Mouse (Mus musculus) megakaryocyte, embryonic 14.5 days (primary cell): ENCODE measurements around the gene Dync1i1.

ENCODE experiments used
- FLI1 ChIP-seq: IDR thresholded peaks from 2 replicates; pipeline ENCODE4 v1.6.1; 2012; ENCODE audit warnings: low read length, inconsistent platforms, mixed read lengths
- GATA1 ChIP-seq: IDR thresholded peaks from 3 replicates; pipeline ENCODE4 v1.6.1; 2012; ENCODE audit warnings: mixed read lengths, low read length, inconsistent platforms, borderline replicate concordance

DNA sequence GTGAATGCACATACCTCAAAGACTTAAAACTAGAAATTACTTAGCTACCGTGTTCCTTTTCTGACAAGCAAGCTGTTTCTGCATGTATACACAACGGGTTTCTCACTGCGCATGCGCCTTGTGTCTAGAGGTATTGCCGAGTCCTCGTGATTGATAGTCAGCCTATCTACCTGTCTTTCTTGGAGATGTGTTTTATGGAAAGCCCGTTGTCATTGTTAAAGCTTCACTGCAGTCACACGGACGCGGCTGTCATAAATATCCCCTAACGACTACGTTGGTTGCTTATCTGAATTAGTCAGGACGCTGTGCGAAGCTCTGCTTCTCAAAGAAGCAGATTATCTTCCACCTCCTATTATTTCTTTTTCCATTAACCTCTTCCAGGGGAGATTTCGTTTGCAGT is 290.2 kb downstream of the Dync1i1 start:
- no peak for TF ChIP-seq GATA1
- TF ChIP-seq FLI1 = no peak
